Mouse (Mus musculus) kidney, adult 9 months (tissue): ENCODE results near the gene Rapgef6.

Experiments used
- DNase-seq: peaks from one replicate; pipeline ENCODE4 v3.0.0; 2022

Rapgef6 gene

DNA sequence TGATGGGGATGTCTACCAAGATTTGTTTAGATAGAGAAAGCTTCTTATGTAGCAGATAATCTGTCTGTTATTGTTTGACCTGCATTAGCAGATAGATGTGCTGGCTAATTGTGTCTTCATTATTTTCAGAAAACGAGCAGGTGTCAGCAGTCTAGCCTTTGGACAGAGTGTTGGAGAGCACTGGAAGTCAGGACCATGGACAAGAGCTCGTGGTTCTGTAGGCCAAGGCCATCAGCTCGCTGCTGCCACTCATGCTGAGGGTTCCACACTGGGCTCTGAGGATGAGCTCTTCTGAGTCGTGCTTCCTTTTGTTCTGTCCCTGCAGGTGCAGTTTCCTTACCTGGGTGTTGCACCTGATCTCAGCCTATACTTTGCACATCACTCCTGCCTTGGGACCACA, 173.3 kb downstream of the Rapgef6 start:
- peak; percentile 19 for DNase-seq

DNA sequence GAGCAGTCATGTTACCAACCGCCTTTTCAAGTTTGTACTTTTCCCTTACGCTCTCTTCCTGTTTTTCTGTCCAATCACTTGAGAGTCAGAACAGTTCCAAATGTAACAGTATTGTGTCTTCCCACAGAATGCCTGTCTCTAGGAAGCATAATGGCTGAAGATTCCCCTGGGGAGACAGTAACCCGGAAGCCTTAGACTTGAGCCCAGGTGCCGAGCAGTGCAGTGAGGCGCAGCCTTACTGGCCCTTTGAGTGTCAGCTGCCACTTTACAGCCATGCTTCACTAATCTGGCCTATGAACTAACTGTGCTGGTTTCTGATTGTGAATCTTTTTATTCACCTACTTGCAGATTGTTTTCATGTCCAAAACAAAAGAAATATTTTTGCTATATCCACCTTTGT, 175.0 kb downstream of the Rapgef6 start:
- peak; percentile 25 for DNase-seq

DNA sequence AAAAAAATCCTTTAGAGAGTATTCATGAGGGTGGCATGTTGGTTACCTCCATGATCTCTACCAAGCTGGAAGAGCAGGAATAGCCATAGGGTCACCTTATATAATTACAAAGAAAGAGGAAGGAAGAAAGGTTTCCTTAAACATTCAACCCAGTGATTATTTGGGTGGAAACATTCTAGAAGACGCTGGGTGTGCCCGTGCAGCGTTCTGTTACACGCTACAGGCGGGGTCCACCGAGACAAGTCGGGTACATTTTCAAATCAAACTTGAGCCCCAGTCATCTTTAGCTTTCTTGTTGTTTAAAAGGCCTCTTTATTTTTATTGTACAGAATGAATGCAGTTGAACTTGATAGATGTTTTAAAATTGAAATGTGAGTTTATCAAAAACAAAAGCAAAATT, 176.0 kb downstream of the Rapgef6 start:
- no peak for DNase-seq

DNA sequence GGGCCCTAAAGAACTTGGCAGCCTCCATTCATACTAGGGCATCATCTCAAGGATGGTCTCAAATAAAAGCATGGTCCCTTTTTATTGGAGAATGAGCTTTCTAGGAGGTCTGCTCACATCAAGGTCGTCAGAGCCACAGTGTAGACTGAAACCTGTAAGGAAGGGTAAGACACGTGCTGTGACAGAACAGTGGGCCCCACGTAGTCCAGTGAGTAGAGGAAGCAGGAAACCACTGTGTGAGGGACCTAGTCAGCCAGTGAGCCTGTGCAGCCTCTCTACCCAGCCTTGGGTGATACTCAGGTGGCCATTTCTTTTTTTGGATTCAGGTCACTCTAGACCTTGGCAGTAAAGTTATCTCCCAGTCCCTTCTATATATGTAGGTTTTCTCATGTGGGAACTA, 177.3 kb downstream of the Rapgef6 start:
- DNase-seq, result no peak

DNA sequence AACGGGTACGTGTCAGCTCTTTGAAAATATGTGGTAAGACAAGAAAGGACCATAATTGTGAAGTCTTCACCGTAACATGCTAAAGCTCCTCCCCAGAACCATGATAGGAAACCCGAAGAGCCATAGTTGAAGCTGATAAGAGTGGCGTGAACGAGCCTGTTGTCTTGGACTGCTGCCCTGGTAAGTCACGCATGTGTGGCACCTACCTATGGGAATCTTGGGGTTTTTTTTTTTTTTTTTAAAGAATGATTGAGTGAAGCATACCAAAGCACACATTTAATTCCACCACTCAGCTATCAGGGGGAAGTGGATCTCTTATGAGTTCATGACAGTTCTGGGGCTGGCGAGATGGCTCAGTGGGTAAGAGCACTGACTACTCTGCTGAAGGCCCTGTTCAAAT, 179.2 kb downstream of the Rapgef6 start:
- DNase-seq, result no peak

DNA sequence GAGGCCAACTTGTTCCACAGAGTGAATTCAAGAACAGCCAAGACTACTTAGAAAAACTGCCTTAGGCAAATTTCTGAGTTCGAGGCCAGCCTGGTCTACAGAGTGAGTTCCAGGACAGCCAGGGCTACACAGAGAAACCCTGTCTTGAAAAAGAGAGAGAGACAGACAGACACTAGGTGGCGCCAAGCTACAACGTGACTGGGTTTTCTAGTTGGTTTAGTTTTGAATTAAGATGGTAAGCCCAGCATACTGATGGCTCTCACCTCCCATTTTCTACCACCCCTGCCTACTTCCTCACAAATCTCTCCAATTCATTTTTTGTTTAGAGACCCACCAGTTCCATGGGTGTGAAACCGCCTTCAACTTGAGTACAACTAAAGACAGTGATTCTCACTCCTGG, 180.7 kb downstream of the Rapgef6 start:
- peak; percentile 83 for DNase-seq

DNA sequence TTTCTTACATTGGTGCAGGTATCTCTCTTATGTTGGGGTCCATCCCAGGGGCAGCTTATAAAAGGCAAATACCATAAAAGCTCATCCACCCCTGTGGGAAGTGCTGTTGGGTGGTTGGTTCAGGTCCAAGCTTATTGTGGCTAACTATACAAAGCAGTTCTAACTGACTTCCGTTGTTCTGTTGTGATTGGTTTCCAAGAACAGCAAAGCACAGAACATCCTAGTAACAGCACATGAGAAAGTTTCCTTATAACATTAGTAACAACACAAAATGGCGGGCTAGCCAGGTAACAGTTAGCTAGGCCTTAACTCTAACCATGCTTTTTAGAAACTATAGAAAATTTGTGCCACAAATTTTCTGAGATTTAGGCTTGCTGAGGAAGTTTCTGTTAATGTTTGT, 185.5 kb downstream of the Rapgef6 start:
- no peak for DNase-seq

DNA sequence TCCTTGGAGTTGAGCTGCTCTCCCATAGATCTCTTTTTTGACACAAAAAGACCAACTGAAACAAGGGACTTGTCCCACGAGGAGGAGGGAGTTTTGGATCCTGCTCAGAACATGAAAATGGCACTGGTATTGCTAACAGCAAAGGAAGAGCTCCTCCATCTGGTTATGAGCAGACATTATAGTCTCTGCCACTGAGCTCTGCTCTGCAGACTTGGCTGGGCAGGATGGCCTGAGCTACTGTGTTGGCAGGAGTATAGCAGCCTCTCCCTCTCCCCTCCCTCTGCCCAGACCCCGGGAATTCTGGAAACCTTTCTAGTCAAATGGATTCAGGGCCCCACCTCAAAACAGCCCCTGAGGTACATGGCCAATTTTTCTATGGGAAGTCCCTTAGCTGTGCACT, 187.0 kb downstream of the Rapgef6 start:
- DNase-seq, result no peak

DNA sequence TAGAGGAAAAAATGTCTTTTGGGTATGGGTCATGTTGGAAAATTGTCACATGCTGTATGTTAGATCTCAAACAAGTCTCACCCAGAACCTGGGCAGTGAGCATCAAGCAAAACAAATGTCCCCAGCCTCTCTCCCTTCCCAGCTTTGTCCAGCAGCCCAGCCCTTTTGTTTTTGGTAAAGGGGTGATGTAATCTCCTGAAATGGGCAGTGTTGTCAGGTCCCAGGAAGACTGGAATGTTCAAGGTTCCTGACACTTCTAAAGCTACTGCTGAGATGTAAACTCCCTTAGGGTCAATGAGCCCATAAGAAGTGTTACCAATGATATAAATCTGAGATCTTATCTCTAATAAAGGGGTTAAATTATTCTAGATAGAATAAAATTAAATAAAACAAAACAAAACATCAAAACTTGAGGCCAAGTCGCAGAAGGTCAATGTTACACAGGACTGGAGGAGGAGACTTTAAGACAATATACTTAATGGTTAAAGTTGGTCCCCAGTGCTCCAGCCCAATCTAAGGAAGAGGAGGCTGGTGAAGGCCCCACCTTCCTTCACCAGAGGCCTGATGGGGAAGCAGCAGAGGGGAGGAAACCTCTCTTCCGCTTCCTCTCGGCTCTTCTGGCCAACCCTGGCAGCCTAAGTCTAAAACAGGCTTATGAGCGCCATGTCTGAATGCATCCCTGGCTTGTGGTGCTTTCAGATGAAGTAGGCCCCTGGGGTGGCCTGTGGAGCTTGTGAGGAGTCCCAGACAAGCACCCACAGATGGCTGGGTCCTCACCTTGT, 188.1 kb downstream of the Rapgef6 start:
- no peak for DNase-seq

DNA sequence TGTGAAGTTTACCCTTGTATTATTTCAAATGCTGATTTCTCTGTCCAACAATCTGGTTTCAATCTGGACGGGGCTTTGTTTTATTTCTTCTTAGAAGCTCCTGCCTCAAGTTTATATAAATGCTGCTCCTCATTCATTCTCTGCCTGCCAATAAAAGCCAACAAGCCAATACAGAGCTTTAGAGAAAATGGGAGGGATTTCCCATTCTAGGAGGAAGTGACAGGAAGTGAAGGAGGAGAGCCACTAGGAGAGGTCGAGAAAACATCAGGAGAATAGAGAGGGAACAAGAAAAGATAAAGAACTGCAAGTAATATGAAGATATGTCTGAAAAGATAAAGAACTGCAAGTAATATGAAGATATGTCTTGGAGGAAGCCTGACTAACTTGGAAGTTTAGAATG, 190.2 kb downstream of the Rapgef6 start:
- DNase-seq, result no peak

DNA sequence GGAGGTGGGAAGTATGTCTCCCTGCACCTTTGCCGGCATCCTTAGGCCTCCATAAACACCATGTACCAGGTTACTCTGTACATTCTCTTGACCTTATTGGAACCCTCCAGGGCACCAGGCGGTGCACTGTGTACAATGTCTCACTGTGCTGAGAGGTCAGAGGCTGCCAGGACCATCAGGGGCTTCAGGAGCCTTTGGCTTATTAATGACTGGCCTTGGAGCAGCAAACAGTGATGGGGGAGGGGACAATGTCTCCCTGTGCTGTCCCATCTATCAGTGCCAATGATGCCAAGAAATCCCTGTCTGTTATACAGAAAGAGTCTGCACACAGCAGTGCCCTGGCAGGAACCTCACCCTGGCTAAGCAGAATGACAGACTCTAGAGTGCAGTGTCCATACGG, 195.2 kb downstream of the Rapgef6 start:
- DNase-seq, result no peak

DNA sequence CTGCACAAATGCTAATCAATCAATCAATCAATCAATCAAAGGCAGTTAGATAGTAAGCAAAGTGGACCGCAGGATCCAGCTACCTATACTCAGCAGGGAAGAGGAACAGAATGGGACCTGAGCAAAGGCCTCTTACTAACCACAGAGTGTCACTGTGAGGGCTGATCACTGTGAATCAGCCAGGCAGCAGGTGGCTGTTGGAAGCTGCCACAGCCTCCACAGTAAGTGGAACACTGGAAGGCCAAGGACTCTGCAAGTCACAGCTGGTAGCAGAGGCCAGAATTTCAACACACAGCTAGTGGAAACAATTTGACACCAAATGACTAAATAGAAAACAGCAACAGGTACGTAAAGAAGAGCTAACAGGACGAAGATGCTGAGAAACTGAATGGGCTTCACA, 196.0 kb downstream of the Rapgef6 start:
- no peak for DNase-seq

DNA sequence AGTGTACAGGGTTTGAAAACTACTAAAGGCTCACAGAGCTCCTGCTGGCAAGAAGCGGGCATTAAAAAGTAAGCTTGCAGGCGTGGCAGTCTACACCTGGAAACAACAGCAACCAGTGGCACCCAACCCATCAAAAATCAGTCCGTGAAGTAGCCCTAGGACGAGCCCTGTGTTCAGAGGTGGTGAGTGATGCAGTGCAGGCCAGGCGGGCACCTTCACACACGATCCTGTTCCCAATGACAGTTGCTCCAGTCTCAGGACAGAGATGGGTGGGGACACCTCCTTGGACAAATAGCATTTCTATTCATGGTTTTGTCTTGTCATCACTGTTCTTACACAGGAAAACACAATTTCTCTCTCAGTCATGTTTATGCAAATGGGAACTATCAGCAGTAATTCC, 199.4 kb downstream of the Rapgef6 start:
- no peak for DNase-seq

DNA sequence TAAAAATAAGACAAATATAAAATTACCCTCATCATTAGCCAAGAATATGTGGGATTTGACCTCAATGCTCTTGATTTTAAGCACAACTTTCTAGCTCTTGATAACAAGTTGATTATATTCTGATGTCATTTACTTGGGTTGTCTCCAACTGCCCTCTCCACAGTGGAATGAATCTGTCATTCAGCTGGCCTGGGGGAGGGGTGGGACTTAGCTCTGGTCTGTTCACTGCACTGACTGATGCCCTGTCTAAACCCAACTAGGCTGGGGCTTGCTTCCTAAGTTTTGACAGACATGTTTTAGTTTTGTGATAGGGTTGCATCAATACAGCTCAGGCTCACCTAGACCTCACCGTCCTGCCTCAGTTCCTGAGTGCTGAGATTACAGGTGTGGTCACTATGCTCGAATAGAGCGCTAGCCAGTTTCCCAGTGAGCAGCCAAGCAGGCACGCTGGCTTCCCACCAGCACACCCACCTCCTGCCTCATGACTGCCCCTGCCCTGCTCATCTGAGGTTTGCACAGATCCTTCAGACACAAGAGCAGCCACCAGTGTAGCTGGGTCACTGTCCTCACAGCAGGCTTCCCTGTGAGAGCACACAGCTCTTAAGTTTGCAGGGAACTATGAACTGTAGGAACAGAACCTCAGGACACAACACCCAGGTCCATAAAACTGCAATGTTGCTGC, 201.8 kb downstream of the Rapgef6 start:
- DNase-seq, result peak; percentile 20

DNA sequence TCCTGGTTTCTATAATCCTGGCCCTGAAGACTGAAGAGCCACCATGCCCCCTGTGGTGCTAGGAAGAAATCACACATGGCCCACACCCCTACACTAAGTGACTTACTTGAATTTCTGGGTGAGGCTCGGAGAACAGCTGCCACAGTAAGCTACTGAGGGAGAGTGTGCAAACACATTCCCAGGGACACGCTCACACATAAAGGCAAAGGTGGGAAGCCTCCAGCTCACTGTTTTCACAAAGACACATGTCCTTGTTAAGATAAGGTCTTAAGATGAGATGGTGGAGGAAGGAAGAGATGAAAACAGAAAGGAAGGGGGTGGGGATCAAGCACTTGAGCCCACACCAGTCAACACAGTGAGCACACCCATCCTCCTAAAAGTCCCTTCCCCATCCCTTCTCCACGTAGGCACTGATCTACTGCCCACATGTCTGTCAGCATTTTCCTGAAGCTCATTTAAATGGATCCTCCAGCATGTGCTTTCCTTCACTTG, 204.0 kb downstream of the Rapgef6 start:
- no peak for DNase-seq

DNA sequence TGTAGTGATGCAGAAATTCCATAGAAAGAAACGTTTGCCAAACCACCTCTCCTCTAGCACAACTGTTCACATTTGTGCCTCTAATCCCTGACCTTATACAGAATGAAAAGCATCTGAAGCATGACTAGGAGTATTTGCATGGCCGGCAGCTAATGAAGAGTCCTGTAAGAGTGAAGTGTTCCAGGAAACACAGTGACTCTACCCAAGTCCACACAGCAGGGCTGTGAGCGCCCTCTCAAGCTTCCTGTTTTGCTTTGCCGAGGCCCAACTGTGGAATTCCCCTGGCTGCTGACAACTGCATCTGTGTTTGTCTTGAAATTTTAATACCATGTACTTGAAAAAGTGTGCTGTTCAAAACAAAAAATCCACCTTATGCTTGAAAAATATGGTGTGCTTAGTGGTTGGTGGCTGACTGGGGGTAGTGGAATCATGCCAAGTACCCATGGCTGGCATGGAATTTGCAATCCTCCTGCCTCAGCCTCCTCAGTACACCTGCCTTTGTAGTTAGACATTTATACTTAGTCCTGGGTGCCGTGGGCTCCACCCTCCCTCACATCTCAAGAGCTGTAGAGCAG, 204.8 kb downstream of the Rapgef6 start:
- DNase-seq, result peak; percentile 40

DNA sequence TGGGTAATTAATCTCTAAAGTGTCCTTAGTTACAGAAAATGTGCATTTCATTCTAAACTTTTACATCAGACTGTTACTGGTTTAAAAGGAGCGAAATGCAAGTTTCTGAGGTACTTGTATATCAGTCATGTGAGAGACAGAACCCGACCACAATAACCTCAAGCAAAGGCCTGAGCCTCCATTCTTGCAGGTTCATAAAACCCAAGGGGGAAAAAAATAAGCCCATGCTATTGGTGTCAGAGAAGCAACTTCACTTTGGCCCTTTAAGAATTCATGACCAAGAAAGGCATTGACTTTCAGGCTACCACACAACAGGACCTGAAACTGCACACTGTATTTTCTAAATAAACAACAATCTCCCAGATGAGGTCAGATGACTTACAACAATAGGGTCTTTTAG, 205.7 kb downstream of the Rapgef6 start:
- no peak for DNase-seq

DNA sequence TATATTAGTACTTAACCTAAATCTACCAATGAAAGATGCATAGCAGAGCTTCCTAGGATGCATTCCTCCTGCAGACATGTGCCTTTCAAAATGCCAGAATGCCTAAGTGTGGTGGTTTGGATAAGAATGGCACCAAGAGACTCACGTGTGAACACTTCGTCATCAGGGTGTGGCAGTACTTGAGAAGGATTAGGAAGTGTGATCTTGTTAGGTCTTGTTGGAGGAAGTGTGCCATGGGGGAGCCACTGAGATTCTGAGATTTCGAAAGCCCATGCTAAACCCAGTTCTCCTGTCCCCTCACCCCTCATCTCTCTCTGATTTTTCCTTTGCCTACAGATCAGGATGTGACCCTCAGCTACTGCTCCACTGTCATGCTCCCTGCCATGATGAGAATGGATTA, 206.7 kb downstream of the Rapgef6 start:
- DNase-seq, result no peak

DNA sequence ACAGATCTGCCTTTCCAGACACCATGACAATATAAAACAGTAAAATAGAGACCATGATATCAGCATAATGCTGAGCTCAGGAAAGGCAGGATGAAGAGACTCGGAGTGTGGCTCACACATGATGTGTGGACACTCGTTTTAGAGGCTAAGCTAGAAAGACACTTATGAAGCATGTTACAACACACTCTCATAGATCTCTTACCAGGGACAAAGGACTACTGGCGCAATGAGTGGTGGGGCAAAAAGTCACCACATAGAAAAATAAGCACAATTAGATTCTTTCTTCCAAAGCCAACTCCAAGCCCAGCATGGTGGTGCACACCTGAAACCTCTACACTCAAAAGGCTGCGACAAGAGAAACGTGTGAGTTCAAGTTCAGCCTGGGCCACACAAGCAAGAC, 208.3 kb downstream of the Rapgef6 start:
- no peak for DNase-seq

DNA sequence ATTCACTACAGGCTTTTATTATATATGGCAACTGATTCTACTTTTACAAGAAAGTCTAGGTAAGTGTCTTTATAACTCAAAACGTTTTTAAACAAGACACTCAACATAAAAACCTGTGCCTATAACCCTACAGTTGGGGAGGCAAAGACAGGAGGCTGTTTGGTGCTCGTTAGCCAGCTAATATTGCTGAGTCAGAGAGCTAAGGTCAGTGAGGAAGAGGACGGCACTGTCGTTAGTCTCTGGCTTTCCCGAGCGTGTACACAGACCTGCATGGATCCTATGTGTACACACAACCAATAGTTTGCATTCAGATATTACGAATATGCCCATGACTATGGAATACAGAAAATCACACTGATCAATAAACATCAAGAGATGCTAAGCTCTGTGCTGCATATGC, 208.7 kb downstream of the Rapgef6 start:
- DNase-seq, result no peak

DNA sequence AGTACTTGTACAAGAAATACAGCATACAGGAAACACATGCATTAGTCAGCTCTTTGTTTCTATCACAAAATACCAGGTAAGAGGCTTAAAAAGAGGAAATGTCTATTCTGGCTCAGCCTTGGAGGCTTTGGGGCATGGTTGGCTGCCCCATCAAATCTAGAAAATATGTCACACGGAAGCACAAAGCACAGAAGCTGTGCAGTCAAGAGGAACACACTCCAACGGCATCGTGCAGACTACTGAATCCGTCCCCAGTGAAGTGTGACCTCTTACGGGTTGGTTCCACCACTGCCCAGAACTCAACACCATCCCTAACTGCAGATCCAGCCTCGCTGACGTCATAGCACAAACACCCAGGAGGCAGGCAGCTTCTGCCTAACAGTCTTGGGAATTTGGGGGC, 210.9 kb downstream of the Rapgef6 start:
- DNase-seq, result no peak

DNA sequence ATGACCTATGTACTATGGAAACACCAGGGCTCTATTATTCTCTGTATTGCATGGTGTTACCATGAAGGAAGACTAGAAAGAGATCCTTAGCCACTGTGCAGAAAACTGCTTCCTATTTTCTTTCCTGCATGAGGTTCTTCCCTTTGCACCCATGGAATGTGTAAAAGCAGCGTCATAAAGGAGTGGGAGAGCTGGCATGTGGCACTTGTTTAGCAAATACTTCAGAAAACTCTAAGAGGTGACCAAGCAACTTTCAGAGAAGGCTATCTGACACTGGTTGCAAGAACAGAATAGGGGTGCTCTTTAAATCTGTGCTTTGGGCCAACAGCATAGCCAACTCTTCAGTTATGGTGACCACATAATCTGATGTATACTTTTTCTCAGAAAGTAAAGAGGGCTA, 212.5 kb downstream of the Rapgef6 start:
- no peak for DNase-seq

DNA sequence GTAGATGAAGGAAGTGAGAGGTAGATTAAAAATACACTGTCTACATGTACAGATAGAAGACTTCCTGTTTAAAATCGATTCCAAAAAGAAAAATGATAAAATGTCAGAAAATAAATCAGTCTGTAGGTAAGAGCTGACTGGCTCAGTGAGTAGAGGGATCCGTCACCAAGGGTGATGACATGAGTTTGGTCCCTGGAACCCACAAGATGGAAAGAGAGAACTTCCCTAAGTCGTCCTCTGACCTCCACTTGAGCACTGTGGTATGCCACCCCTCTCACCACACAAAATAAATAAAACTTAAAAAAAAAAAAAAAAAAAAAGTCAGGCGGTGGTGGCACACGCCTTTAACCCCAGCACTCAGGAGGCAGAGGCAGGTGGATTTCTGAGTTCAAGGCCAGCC, 214.3 kb downstream of the Rapgef6 start:
- no peak for DNase-seq

DNA sequence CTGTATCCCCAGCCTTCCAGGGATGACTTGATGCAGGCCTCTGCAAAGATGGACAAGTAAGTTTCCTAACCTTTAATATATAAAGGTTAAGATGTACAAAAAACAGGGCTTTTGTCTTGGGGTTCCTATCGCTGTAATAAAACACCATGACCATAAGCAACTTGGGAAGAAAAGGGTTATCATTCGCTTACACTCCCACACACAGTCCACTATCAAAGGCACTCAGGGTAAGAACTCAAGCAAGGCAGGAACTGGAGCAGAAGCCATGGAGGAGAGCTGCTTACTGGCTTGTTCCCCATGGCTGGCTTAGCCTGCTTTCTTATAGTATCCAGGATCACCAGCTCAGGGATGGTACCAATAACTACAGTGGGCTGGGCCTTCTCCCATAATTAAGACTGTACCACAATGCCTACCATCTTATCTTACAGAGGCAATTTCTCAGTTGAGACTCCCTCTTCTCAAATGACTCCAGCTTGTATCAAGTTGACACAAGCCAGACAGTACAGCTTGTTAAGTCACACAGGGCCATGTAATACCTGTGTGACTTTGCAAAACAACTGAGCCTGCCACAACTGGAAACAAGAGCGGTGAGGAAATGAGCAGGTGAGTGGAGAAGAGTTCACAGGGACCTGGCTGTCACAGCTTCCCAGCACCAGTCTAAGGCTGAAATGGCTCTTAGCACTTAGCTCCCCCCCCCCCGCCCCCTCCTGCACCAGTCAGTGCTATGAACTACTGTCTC, 216.5 kb downstream of the Rapgef6 start:
- DNase-seq, result no peak
